Mouse (Mus musculus) liver, adult 2 months (tissue): ENCODE measurements at regions not wholly inside any gene's neighbourhood (a gene's known extent, or its start where the extent isn't known, plus 50 kb on each side); places are given as distances from the start of the nearest gene placed in this dataset.

Experiments
- DNase-seq: peaks from one replicate; pipeline ENCODE4 v3.0.0-alpha.2; 2011; ENCODE audit warnings: low read depth, low spot score; ENCODE audit errors: extremely low read depth
- H3K27ac ChIP-seq: fragments of 200-500 bp; replicated peaks from 2 replicates; pipeline ENCODE4 v1.5.1; 2012; ENCODE audit warnings: low read depth, mild to moderate bottlenecking, control low read depth, inconsistent platforms, low read length; ENCODE audit not compliant: insufficient read depth
- H3K27me3 ChIP-seq: fragments of 200-500 bp; 2 replicates; pipeline ENCODE4 v1.6.1; 2012; ENCODE audit warnings: mild to moderate bottlenecking, moderate library complexity, low read length, inconsistent platforms; ENCODE audit not compliant: control insufficient read depth, insufficient read depth
- H3K36me3 ChIP-seq: fragments of 200-500 bp; 2 replicates; pipeline ENCODE4 v1.6.1; 2012; ENCODE audit warnings: low read length, inconsistent platforms; ENCODE audit not compliant: control insufficient read depth, insufficient read depth
- H3K4me1 ChIP-seq: fragments of 200-500 bp; 2 replicates; pipeline ENCODE4 v1.6.1; 2011; ENCODE audit warnings: low read length; ENCODE audit not compliant: control insufficient read depth, insufficient read depth
- H3K4me3 ChIP-seq: fragments of 200-500 bp; 2 replicates; pipeline ENCODE4 v1.5.1; 2011; ENCODE audit warnings: low read depth, mild to moderate bottlenecking, control low read depth, low read length, moderate library complexity; ENCODE audit not compliant: insufficient read depth
- H3K79me2 ChIP-seq: fragments of 200-500 bp; 2 replicates; pipeline ENCODE4 v1.6.1; 2012; ENCODE audit warnings: inconsistent platforms, mild to moderate bottlenecking, low read length, moderate library complexity; ENCODE audit not compliant: control insufficient read depth, insufficient read depth
- H3K9ac ChIP-seq: fragments of 200-500 bp; 2 replicates; pipeline ENCODE4 v1.6.1; 2012; ENCODE audit warnings: low read depth, mild to moderate bottlenecking, control low read depth, inconsistent platforms, low read length
- CTCF ChIP-seq: fragments of 200-500 bp; IDR thresholded peaks from 2 replicates; pipeline ENCODE4 v1.5.1; 2011; ENCODE audit warnings: low read depth, low read length, control low read depth
- POLR2A ChIP-seq: fragments of 200-500 bp; IDR thresholded peaks from 2 replicates; pipeline ENCODE4 v1.6.1; 2011; ENCODE audit warnings: low read length, control low read depth; ENCODE audit not compliant: insufficient read depth; ENCODE audit errors: extremely low read depth
- WGBS: fragments of 180-500 bp; shearing (Covaris S2); methylation state at CpG from one replicate; pipeline ENCODE4 v1.1.7; 2018; 5-methylcytosine and 5-hydroxymethylcytosine counted together

DNA sequence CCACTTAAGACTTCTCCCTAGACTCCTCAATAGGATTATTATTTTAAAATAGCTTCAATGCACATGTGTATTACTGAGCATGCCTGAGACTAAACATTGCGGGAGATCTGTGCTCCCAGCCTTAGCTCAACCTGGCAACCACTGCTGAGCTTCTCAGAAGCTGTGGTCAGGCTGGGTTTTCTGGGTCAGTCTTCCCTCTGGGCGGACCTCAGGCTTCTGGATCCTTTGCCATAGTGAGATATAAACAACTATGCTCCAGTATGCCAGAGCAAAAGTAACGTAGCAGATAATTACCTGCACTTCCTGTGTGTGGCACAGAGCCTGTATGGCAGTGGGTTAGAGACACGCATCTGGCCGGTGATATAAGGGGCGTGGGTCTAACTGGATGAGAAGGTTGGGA, 59.1 kb upstream of the Cd28 start:
- no peak overlapping the region for H3K9ac ChIP-seq
- peaks cover 22% of the 10 kb centered on the region for H3K4me1 ChIP-seq
- no peaks in the 10 kb centered on the region for H3K36me3 ChIP-seq
- DNase-seq = no peak
- no peaks in the 10 kb centered on the region for H3K27me3 ChIP-seq
- H3K27ac ChIP-seq = peak overlapping the region; percentile 17
- TF ChIP-seq CTCF (no peak), POLR2A (no peak)
- no peak overlapping the region for H3K4me3 ChIP-seq
- H3K79me2 ChIP-seq = no peaks in the 10 kb centered on the region
- WGBS = 61% methylated on average over 6 of the region's 6 CpGs

DNA sequence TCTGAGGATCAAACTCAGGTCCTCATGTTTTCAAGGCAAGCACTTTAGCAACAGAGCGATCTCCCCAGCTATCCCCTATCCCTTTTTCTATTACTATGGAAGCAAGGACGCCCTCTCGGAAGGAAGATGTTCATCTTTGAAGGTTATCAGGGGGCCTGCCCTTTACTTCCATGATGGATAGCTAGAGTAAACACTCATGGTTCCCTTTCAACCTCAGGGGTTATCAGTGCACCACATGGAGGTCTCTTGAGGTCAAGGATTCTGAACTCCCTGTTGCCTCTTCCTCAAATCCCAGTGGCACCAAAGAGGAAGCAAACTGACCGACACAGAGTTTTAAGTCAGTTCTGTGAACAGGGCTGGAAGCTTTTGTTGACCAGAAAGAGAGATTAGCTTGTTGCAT, 59.6 kb upstream of the Cd28 start:
- DNase-seq = no peak
- 73% methylated on average over 4 of the region's 4 CpGs for WGBS
- H3K27me3 ChIP-seq = no peaks in the 10 kb centered on the region
- peaks cover 24% of the 10 kb centered on the region for H3K4me1 ChIP-seq
- no peaks in the 10 kb centered on the region for H3K79me2 ChIP-seq
- peak overlapping the region; percentile 42; the same call in 1 of the 2 replicates for H3K27ac ChIP-seq
- no peak overlapping the region for H3K4me3 ChIP-seq
- H3K9ac ChIP-seq = no peak overlapping the region
- TF ChIP-seq CTCF (no peak), POLR2A (no peak)
- no peaks in the 10 kb centered on the region for H3K36me3 ChIP-seq

DNA sequence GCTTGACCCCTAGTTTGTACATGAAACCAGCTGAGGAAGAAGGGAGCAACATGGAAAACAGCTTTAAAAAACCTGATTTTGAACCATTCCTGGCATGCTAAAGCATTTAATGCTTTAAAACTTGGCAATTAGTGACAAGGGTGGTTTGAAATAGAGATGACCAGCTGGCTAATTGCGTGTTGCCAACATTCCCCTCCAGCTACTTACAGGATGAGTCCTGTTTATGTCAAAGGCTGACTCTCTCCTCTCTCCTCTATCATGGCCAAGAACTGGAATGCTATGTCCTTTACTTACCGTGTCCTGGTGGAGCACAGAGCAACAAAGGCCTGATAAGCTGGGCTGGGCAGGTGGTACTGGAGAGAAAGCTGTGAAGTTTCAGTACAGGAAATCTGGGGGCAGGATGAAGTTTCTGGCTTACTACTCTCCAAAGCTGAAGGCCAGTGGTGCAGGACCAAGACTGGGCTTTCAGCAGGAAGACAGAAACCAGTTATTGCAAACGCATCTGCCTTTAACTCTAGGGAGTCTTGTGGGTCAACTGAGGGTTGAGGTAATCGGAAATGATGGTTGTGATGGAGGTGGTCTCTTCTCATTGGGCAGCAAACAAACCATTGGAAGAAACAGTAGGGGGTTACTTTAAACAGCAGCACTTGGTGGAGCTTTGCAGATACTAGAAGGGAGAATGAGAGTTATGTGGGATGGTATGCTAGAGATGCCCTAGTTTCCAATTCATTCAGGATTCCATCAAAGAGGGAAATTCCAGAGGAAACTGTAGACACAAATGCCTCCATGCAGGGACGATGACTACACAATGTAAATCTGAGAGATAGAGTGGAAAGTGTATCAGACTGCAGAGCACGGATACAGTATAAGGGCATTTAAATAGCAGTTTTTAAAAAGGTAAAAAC, 60.7 kb upstream of the Cd28 start:
- no peak overlapping the region for H3K4me3 ChIP-seq
- no peaks in the 10 kb centered on the region for H3K36me3 ChIP-seq
- H3K27ac ChIP-seq = peak overlapping the region; percentile 11
- TF ChIP-seq POLR2A = no peak
- no peak for TF ChIP-seq CTCF
- no peaks in the 10 kb centered on the region for H3K27me3 ChIP-seq
- DNase-seq = no peak
- WGBS = 77% methylated on average over 6 of the region's 6 CpGs
- H3K9ac ChIP-seq = no peak overlapping the region
- H3K79me2 ChIP-seq = no peaks in the 10 kb centered on the region
- peaks cover 18% of the 10 kb centered on the region for H3K4me1 ChIP-seq

DNA sequence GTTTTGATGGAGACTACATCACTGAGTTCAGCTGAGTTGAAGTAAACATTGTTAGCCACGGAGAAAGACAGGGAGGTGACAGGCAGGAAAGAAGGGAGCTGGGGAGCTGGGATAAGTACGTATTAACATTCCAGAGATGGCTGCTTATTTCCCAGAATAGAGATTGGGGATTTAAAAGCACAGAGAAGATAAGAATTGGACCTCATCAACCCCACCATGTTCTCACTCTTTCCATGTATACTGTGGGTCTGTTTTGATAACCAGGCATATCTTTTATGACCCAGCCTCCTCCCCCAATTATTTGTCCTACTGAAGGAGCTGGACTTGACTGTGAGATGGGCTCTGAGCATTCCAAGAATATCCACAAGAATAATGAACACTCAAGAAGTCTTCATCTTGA, 61.4 kb upstream of the Cd28 start:
- no peak for TF ChIP-seq CTCF
- no peak for TF ChIP-seq POLR2A
- WGBS = 71% methylated on average over 2 of the region's 2 CpGs
- no peak overlapping the region for H3K27ac ChIP-seq
- no peak overlapping the region for H3K9ac ChIP-seq
- no peaks in the 10 kb centered on the region for H3K27me3 ChIP-seq
- peaks cover 14% of the 10 kb centered on the region for H3K4me1 ChIP-seq
- no peaks in the 10 kb centered on the region for H3K36me3 ChIP-seq
- DNase-seq = peak; percentile 64
- no peaks in the 10 kb centered on the region for H3K79me2 ChIP-seq
- H3K4me3 ChIP-seq = no peak overlapping the region

DNA sequence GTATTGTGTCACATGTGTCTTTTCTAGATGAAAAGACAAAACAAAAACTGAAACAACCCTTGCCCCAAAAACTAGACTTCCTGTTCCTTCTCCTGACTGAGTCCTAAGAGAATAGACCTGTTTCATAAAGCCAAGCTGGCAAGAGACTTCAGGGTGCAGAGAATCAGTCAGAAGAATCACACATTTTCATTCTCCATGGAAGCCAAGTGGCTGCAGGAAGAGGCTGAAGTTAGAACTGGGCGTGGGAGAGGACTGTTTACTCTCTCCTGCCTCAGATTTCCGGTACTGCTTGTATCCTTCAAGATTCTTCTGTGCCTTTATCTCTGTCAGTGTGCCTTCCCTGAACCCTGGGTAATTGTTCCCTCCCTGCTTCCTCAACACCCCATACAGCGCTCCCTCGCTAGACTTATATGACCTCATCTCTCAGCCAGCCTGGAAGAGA, 64.0 kb upstream of the Cd28 start:
- H3K36me3 ChIP-seq = no peaks in the 10 kb centered on the region
- no peak for TF ChIP-seq CTCF
- no peak for TF ChIP-seq POLR2A
- no peak overlapping the region for H3K9ac ChIP-seq
- no peaks in the 10 kb centered on the region for H3K27me3 ChIP-seq
- DNase-seq = peak; percentile 56
- H3K4me1 ChIP-seq = peaks cover 8% of the 10 kb centered on the region
- H3K4me3 ChIP-seq = no peak overlapping the region
- 73% methylated on average over 4 of the region's 4 CpGs for WGBS
- peak overlapping the region; percentile 59 for H3K27ac ChIP-seq
- H3K79me2 ChIP-seq = no peaks in the 10 kb centered on the region

DNA sequence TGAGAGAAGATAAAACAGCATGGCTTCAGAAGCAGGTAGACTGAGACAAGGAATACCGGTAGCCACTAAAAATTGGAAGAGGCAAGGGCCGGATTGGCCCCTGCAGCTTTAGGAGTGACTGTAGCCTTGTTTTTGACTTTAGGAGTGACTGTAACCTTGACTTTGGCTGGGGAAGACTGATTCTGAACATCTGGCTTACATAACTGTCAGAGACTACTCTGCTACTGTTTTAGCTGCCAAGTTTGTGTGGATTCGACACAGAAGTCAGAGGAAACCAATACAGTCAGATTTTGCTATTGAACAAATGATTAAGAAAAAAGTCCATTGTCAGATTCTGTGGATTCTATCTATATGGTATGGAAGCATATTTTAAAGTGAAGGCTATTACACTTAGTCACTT, 66.4 kb upstream of the Cd28 start:
- no peak overlapping the region for H3K4me3 ChIP-seq
- H3K9ac ChIP-seq = no peak overlapping the region; the same call in 1 of the 2 replicates
- H3K36me3 ChIP-seq = no peaks in the 10 kb centered on the region
- H3K4me1 ChIP-seq = peaks cover 8% of the 10 kb centered on the region
- peak overlapping the region; percentile 48; the same call in 1 of the 2 replicates for H3K27ac ChIP-seq
- TF ChIP-seq POLR2A = no peak
- 21% methylated on average over 3 of the region's 3 CpGs for WGBS
- H3K27me3 ChIP-seq = no peaks in the 10 kb centered on the region
- H3K79me2 ChIP-seq = no peaks in the 10 kb centered on the region
- DNase-seq = peak; percentile 79
